Mouse (Mus musculus) cortical plate, adult 2 months (tissue): ENCODE measurements around the gene Acin1. TPM values are rescaled to one million over a fixed set of nuclear protein-coding genes. Genes with fewer than 3 reads are reported as not detected.
A peak's percentile ranks its signal among the peaks of the same experiment; 100 is the strongest.

ENCODE experiments used
- H3K27ac ChIP-seq: fragments of 200-500 bp; 2 replicates; pipeline ENCODE4 v1.5.1; 2012; ENCODE audit warnings: low read length, control low read depth, inconsistent platforms; ENCODE audit not compliant: insufficient read depth
- H3K4me1 ChIP-seq: fragments of 200-500 bp; 2 replicates; pipeline ENCODE4 v1.6.1; 2011; ENCODE audit warnings: low read length; ENCODE audit not compliant: control insufficient read depth, insufficient read depth
- H3K4me3 ChIP-seq: fragments of 200-500 bp; 2 replicates; pipeline ENCODE4 v1.5.1; 2011; ENCODE audit warnings: mild to moderate bottlenecking, low read length, control low read depth; ENCODE audit not compliant: insufficient read depth
- CTCF ChIP-seq: fragments of 200-500 bp; IDR thresholded peaks from 2 replicates; pipeline ENCODE4 v1.5.1; 2011; ENCODE audit warnings: mild to moderate bottlenecking, control low read depth, low read length; ENCODE audit not compliant: insufficient read depth; ENCODE audit errors: extremely low read depth
- POLR2A ChIP-seq: fragments of 200-500 bp; IDR thresholded peaks from 2 replicates; pipeline ENCODE4 v1.6.1; 2011; ENCODE audit warnings: mild to moderate bottlenecking, low read length, control low read depth; ENCODE audit not compliant: insufficient read depth; ENCODE audit errors: extremely low read depth
- polyA plus RNA-seq: library from polyadenylated mRNA; depleted of rRNA; stranded (reverse); fragments of >200 nt; gene quantifications from 2 replicates; pipeline ENCODE4 v1.2.3, GENCODE M21; 2012; rRNA removed

Gene Acin1
- 169 and 194 TPM in 2 replicates for polyA plus RNA-seq

- Histone ChIP-seq H3K4me1 (no peaks in the 10 kb centered on the region; the same call in 1 of the 2 replicates), H3K27ac (peak within 1 kb of the TSS; percentile 89), H3K4me3 (peak within 1 kb of the TSS; percentile 74)
- TF ChIP-seq CTCF: no peak
- TF ChIP-seq POLR2A: peak; percentile 95
These were observed at the start of gene Acin1 for GRCm38 (mm10) chr14:54686522-54687143. Gene Acin1 (minus strand): TSS chr14:54686931.

- TF ChIP-seq CTCF (no peak), POLR2A (no peak)
- Histone ChIP-seq H3K4me3 (no peak overlapping the region), H3K27ac (no peak overlapping the region), H3K4me1 (peaks cover 7% of the 10 kb centered on the region)
These were observed 48.5 kb upstream of the Acin1 start for GRCm38 (mm10) chr14:54735221-54735620.

GRCm38 (mm10) chr14:54734004-54734403, 47.3 kb upstream of the Acin1 start:
- Histone ChIP-seq H3K27ac (no peak overlapping the region), H3K4me3 (no peak overlapping the region), H3K4me1 (peaks cover 9% of the 10 kb centered on the region)
- no peak for TF ChIP-seq POLR2A
- no peak for TF ChIP-seq CTCF

- Histone ChIP-seq H3K4me1 (peaks cover 5% of the 10 kb centered on the region), H3K4me3 (no peak overlapping the region), H3K27ac (0 out of 2 replicates have a peak overlapping the region, but pooled peaks have one; percentile 28)
- no peak for TF ChIP-seq POLR2A
- TF ChIP-seq CTCF: no peak
These were observed 45.5 kb upstream of the Acin1 start for GRCm38 (mm10) chr14:54732206-54732605.

GRCm38 (mm10) chr14:54730305-54730704, 43.6 kb upstream of the Acin1 start:
- Histone ChIP-seq H3K4me1 (peaks cover 4% of the 10 kb centered on the region; the same call in 1 of the 2 replicates), H3K4me3 (no peak overlapping the region), H3K27ac (no peak overlapping the region)
- TF ChIP-seq CTCF (no peak), POLR2A (no peak)

- TF ChIP-seq POLR2A (no peak), CTCF (no peak)
- Histone ChIP-seq H3K4me3 (no peak overlapping the region), H3K4me1 (peaks cover 4% of the 10 kb centered on the region; the same call in 1 of the 2 replicates), H3K27ac (peak overlapping the region; percentile 45)
These were observed 42.3 kb upstream of the Acin1 start for GRCm38 (mm10) chr14:54728823-54729653.

- no peak overlapping the region for H3K4me3 ChIP-seq
- H3K27ac ChIP-seq: no peak overlapping the region
- TF ChIP-seq CTCF (no peak), POLR2A (no peak)
- H3K4me1 ChIP-seq: peaks cover 4% of the 10 kb centered on the region; the same call in 1 of the 2 replicates
These were observed 40.8 kb upstream of the Acin1 start for GRCm38 (mm10) chr14:54727565-54727964.

GRCm38 (mm10) chr14:54724049-54724448, 37.3 kb upstream of the Acin1 start:
- H3K4me1 ChIP-seq: no peaks in the 10 kb centered on the region; the same call in 1 of the 2 replicates
- H3K4me3 ChIP-seq: no peak overlapping the region
- no peak overlapping the region for H3K27ac ChIP-seq
- TF ChIP-seq CTCF: no peak
- no peak for TF ChIP-seq POLR2A

- no peak overlapping the region for H3K4me3 ChIP-seq
- H3K4me1 ChIP-seq: no peaks in the 10 kb centered on the region
- H3K27ac ChIP-seq: no peak overlapping the region
- no peak for TF ChIP-seq CTCF
- no peak for TF ChIP-seq POLR2A
These were observed 35.0 kb upstream of the Acin1 start for GRCm38 (mm10) chr14:54721711-54722110.

- TF ChIP-seq POLR2A: no peak; the same call in 1 of the 2 replicates
- TF ChIP-seq CTCF: no peak
- H3K27ac ChIP-seq: no peak overlapping the region
- H3K4me1 ChIP-seq: no peaks in the 10 kb centered on the region
- H3K4me3 ChIP-seq: no peak overlapping the region
These were observed 34.1 kb upstream of the Acin1 start for GRCm38 (mm10) chr14:54720654-54721350.
